Mouse (Mus musculus): ENCODE data around the gene Gzmb. TPM values are rescaled to one million over a fixed set of nuclear protein-coding genes. Genes with fewer than 3 reads are reported as not detected.
"Not testable (repeated sequence)": the region's sequence is repeated elsewhere in the genome, so short reads cannot be mapped to it uniquely, and the experiment has no call there.

The Gzmb gene
- total RNA-seq, 2 experiments from 2014 or later: not detected

GRCm38 (mm10) chr14:56281090-56281489, 19.0 kb upstream of the Gzmb start:
- TF ChIP-seq CTCF (IDR thresholded peaks at IDR 0.05): no peak
- intact Hi-C loops (cut with DNase I): no loop called here
- Histone ChIP-seq H3K27ac (no peak overlapping the region), H3K4me3 (no peak overlapping the region)
- no peak for DNase-seq

- intact Hi-C loops (cut with DNase I); H3K4me3 ChIP-seq; DNase-seq; H3K27ac ChIP-seq: not testable (repeated sequence)
Measured at GRCm38 (mm10) chr14:56278691-56279090, 16.6 kb upstream of the Gzmb start.

GRCm38 (mm10) chr14:56276096-56276495, 14.0 kb upstream of the Gzmb start:
- H3K27ac ChIP-seq; intact Hi-C loops (cut with DNase I); DNase-seq; H3K4me3 ChIP-seq: not testable (repeated sequence)

- DNase-seq: no peak
- intact Hi-C loops (cut with DNase I): no loop called here
- no peak for TF ChIP-seq CTCF (IDR thresholded peaks at IDR 0.05)
- H3K4me3 ChIP-seq: no peak overlapping the region
- H3K27ac ChIP-seq: no peak overlapping the region
Measured at GRCm38 (mm10) chr14:56266109-56266508, 4.0 kb upstream of the Gzmb start.

- intact Hi-C loops (cut with DNase I): no loop called here
- DNase-seq: no peak
- no peak for TF ChIP-seq CTCF (IDR thresholded peaks at IDR 0.05)
- no peak overlapping the region for H3K27ac ChIP-seq
- no peak overlapping the region for H3K4me3 ChIP-seq
Measured at GRCm38 (mm10) chr14:56240409-56240808, 21.7 kb downstream of the Gzmb start.

- no peak for TF ChIP-seq CTCF (IDR thresholded peaks at IDR 0.05)
- Histone ChIP-seq H3K27ac (no peak within 1 kb of the TSS), H3K4me3 (no peak within 1 kb of the TSS)
- DNase-seq: no peak
- intact Hi-C loops (cut with DNase I): no loop called here
Measured at GRCm38 (mm10) chr14:56234556-56234955, 27.5 kb downstream of the Gzmb start, which contains the start of gene Gzmc. Gzmc (minus strand) TSS chr14:56234656.

- H3K4me3 ChIP-seq: no peak within 1 kb of the TSS
- intact Hi-C loops (cut with DNase I): no loop called here
- no peak within 1 kb of the TSS for H3K27ac ChIP-seq
- DNase-seq: no peak
- TF ChIP-seq CTCF (IDR thresholded peaks at IDR 0.05): no peak
Measured at GRCm38 (mm10) chr14:56211317-56211716, 50.7 kb downstream of the Gzmb start, which contains the start of gene Gzmf. Gzmf (minus strand) TSS chr14:56211417.

Other genes with a start within 250 kb of the Gzmb start
- not detected for gene Mcpt1, start 244.3 kb downstream of the Gzmb start, total RNA-seq (2021)
- gene Mcpt9, start 231.8 kb downstream of the Gzmb start, total RNA-seq (2021): not detected
- not detected for gene Mcpt2, start 220.2 kb downstream of the Gzmb start, total RNA-seq (2021)
- gene Mcpt4, start 199.9 kb downstream of the Gzmb start, total RNA-seq (2021): 1 to 10 TPM; 2.1 to 4.0 TPM
- not detected for gene Mcpt8, start 177.0 kb downstream of the Gzmb start, total RNA-seq (2021)
- not detected for gene Ctsg, start 159.7 kb downstream of the Gzmb start, total RNA-seq (2021)
- not detected for gene Gzme, start 141.6 kb downstream of the Gzmb start, total RNA-seq (2021)
- not detected for gene Gzmd, start 129.7 kb downstream of the Gzmb start, total RNA-seq (2021)
- not detected for gene Gzmg, start 102.7 kb downstream of the Gzmb start, total RNA-seq (2021)
- gene Gzmn, start 87.7 kb downstream of the Gzmb start, total RNA-seq (2021): not detected
- not detected for gene Gzmf, start 50.8 kb downstream of the Gzmb start, total RNA-seq (2021)
- gene Gzmc, start 27.6 kb downstream of the Gzmb start, total RNA-seq (2021): not detected
- gene Atp12a, start 102.8 kb upstream of the Gzmb start, total RNA-seq (2021): not detected
- under 1 TPM in 1 of 2 experiments, not detected in 1; 0.20 TPM for gene Rnf17, start 140.3 kb upstream of the Gzmb start, total RNA-seq (2021)

Measured in gastrocnemius, adult 2 months (tissue).